Mouse (Mus musculus) left cerebral cortex, postnatal 36 days (tissue): ENCODE data around the gene Thsd7a. TPM values are rescaled to one million over a fixed set of nuclear protein-coding genes. Genes with fewer than 3 reads are reported as not detected.

Experiments used
- DNase-seq, 2 experiments: peaks; one replicate each; pipeline ENCODE4 v3.0.0; 2021 to 2022; ENCODE audit warnings: low spot score in 2 of 2, mixed read lengths in 1 of 2
- intact Hi-C: fragments of 180-260 bp; cut with DNase I; formaldehyde crosslinking; loops from one replicate; pipeline ENCODE4 v1.15.1; 2025
- total RNA-seq, 2 experiments: library from RNA; stranded (reverse); gene quantifications; 2 replicates each; pipeline ENCODE4 v1.2.3; 2021

The Thsd7a gene
- total RNA-seq, 2 experiments from 2014 or later = 35.4 to 40.6 TPM

DNA sequence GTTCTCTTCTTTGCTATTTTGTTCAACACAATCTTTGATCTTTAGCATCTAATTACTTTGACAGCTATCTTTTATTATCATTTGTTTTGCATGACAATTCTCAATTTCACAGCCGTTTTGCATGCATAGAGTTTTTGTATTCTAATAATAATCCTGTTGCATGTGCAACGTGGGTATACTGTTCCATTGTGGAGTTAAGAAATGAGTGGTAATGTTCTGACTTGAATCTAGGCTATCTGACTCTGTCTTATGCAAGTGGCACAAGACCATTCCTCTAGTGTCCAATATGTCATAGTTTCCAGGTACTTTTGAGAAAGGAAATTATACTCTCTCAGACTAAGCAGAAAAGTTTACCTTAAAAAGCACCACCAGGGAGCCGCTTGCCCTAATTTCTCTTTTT is 206.7 kb downstream of the Thsd7a start:
- no peak for DNase-seq
- intact Hi-C loops = no loop called here

GRCm38 (mm10) chr6:12519121-12519520 is 230.1 kb downstream of the Thsd7a start:
- no peak for DNase-seq
- intact Hi-C loops = no loop called here

GRCm38 (mm10) chr6:12518283-12518903 is 230.8 kb downstream of the Thsd7a start:
- intact Hi-C loops = no loop called here
- no peak for DNase-seq

DNA sequence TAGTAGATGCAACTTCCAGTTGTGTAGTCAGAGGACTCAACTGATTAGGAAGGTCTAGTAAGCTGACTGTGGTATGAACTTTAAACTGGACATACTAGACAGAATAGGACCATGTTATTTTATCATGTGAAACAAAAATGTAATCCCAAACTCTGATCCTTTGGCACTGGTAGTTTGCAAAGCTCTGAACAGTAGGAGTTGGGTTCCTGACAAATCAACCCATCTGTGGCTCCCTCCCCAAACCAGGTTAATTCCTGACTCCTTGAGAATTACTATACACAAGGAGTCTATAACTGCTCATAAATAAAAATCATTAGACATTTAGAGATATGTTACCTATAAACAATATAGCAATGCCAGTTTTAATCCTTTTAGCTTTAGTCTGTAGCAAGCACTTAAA is 231.5 kb downstream of the Thsd7a start:
- DNase-seq = no peak
- intact Hi-C loops = no loop called here

- no peak for DNase-seq
- intact Hi-C loops = no loop called here
Measured at GRCm38 (mm10) chr6:12506877-12507276, 242.3 kb downstream of the Thsd7a start.

GRCm38 (mm10) chr6:12503867-12504266 is 245.3 kb downstream of the Thsd7a start:
- no peak for DNase-seq
- intact Hi-C loops = no loop called here

GRCm38 (mm10) chr6:12500888-12501287 is 248.3 kb downstream of the Thsd7a start:
- intact Hi-C loops = no loop called here
- DNase-seq = no peak

- DNase-seq = no peak
- intact Hi-C loops = no loop called here
Measured at GRCm38 (mm10) chr6:12499866-12500265, 249.3 kb downstream of the Thsd7a start.

DNA sequence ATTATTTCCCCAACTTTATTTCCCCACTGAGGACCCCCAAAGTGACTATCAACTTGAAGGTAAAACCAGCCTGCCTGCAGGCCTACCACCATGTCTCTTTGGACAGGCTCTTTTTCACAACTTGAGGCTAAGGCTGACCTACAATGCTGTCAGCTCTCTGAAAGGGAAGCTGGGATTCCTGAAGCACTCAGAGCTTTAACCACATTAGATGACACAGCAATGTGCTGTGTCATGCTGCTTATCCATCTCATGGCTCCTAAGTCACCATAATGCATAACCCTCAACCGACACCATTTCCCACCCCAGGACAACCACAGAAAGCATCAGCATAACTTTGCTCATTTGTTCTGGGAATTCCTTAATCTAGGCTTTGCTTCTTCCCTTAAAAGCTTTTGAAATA is 255.6 kb downstream of the Thsd7a start:
- intact Hi-C loops = no loop called here
- DNase-seq = no peak

DNA sequence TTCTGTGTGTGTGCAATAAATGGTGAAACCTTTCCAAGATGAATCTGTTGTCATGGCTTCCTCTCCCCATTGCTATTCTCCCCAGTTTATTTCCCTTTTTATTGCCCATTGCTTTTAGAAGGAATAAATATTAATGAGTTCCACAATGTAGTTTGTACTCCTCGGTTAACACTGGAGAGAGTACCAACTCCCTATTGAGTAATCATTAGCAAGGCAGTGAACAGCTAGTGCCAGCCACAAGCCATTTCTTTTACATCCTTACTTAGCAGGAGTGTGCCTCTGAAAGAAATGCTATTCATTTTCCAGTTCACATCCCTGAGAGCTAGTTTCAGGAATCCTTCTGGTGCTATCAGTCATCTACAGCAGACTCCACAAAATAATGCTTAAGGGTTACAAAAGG is 260.3 kb downstream of the Thsd7a start:
- DNase-seq = no peak
- intact Hi-C loops = no loop called here

GRCm38 (mm10) chr6:12481527-12482163 is 267.6 kb downstream of the Thsd7a start:
- intact Hi-C loops = no loop called here

DNA sequence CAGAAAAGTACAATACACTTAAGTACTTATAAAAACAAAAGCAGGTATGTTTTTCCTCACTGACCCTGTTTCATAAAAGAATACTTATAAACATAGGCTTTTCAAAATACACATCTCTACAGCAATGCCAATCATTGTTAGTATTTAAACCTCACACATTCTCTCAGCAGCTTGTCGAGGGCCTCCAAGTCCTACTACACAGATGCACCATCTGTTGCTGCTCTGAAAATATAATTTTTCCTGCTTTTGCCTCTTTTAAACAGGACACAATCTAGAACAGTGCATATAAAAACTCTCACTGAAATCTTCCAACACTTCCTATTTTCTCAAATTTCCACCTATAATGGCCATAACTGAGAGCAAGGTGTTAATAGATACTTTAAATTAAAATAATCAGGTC is 270.9 kb downstream of the Thsd7a start:
- intact Hi-C loops = no loop called here
- peak in 1 of 2 experiments; percentile 11 for DNase-seq

More at GRCm38 (mm10) chr6:12481527-12482163, 267.6 kb downstream of the Thsd7a start:
- no peak for DNase-seq

- intact Hi-C loops = no loop called here
- no peak for DNase-seq
Measured at GRCm38 (mm10) chr6:12470935-12471334, 278.3 kb downstream of the Thsd7a start.

DNA sequence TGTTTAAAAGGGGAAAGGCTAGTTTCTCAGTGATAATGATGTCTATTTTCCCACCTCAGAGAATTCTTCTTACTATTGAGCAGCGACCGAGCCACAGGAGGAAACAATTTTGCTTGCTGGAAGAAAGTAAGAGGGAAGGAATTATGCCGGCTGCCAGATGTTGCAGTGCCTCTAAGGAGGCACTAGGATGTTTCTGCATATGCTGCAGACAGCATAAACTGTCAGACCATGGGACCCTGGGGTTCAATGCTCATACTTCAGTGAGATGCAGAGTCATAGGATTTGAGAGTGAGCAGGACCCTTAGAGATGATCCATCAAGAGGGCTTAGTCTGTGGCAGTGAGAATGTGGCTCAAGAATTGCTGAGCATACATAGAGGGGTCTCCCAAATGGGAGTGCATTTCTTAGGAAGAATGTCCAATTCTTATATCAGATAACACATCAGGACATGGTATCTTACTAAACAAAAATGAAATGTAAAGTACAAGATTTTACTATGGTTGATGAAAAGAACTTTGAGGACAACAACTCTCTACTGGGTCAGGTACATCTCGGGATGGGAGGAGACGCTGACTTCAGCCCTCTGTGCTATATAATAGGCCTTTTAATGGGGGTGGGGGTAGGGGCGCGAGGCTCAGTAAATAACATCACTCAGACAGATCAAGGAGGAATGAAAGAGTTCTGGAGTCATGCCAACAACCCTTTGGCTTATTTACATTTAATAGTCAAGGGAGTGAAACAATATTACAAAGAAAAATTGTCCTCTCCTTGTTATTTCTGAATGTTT is 281.7 kb downstream of the Thsd7a start:
- intact Hi-C loops = no loop called here
- no peak for DNase-seq

DNA sequence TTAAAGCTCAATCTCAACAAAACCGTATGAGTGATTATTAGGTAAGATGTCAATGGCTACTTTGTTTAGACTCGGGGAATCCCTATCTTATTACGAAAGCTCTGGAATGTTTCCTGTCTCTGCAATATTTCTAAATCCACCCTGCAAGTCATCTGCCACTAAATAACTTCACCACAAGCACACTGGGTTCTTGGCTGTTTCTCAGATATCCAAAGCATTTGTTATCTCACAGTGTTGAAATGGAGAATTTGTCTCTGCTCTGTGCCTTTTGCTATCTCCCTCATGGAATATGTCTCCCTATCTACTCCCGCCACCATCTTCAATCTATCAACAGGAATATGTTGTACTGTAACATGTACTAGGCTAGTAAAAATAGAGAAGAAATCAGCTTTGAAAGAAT is 290.4 kb downstream of the Thsd7a start:
- no peak for DNase-seq
- intact Hi-C loops = no loop called here

DNA sequence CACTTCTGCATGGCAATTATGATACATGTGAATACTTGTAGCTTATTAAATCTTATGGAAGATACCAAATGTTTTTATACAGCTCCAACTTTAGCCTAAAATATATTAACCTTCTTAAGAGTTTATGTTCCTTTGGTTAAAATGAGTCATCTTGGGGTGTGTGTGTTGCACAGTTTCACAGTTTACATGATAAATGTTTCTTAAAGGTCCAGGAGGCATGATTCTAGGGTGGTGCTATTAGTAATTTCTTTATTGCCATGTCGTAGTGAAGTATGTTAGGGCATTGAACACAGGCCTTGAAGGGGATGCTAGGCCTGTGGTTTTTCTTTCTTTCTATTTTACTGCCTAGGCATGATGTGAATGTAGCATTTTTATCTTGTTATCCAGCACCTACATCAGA is 291.8 kb downstream of the Thsd7a start:
- DNase-seq = no peak
- intact Hi-C loops = no loop called here

DNA sequence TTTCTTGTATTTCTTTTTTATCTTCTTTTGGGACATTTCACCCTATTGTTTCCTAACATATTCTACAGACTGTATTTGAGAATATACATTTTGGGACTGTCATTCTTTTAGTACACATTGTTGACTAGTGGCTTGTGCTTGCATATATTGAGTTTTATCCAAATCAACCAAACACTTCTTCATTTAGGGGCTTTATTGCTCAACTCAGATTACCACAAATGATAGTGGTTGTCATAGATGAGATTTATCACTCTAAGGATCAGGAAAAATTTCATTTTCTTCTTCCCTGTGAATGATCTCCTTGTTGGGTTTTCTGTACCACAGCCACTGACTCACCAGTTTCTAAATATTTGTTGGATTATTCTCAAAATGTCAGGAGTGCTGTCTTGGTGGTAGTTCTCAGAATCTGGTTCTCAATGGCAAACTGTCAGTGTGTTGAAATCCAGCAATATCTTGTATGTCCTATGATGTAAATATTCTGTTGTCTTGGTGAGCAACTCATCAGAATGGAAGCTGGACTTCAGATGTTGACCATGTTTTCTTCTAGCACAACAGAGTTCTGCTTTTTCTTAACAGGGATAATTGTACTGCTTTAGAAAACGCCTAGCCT is 294.2 kb downstream of the Thsd7a start:
- DNase-seq = no peak
- intact Hi-C loops = no loop called here

- no peak for DNase-seq
- intact Hi-C loops = no loop called here
Measured at GRCm38 (mm10) chr6:12454132-12454531, 295.1 kb downstream of the Thsd7a start.

DNA sequence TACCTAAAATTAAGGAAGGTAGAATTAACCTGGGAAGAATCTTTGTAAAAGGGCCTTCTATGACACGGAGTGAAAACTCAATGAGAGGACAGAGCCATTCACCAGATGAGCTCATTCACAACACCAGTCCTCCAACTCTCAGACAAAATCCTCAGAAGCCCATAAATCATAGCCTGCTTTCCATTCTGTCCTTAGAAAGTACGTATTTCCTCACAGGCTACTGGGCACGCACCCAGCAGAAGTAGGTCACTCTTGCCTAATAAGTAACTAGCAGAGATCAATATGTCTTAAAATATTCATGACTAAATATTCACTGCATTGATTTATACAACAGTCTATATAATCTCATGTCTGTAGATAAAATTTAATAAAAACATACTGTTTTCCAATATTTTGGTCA is 300.4 kb downstream of the Thsd7a start:
- intact Hi-C loops = no loop called here
- no peak for DNase-seq

- intact Hi-C loops = no loop called here
Measured at GRCm38 (mm10) chr6:12445486-12445885, 303.7 kb downstream of the Thsd7a start.

GRCm38 (mm10) chr6:12439561-12439960 is 309.6 kb downstream of the Thsd7a start:
- DNase-seq = no peak
- intact Hi-C loops = no loop called here

More at GRCm38 (mm10) chr6:12445486-12445885, 303.7 kb downstream of the Thsd7a start:
- DNase-seq = no peak
